Mouse (Mus musculus): Measurements from ENCODE around the gene Gm20823. TPM values are rescaled to one million over a fixed set of nuclear protein-coding genes. Genes with fewer than 3 reads are reported as not detected.
"Not testable (repeated sequence)": the region's sequence is repeated elsewhere in the genome, so short reads cannot be mapped to it uniquely, and the experiment has no call there.

The Gm20823 gene
- polyA plus RNA-seq (2015; fragmentation: Nextera tagmentation; extraction: Ambion mirVana): not detected in 2 replicates

GRCm38 (mm10) chrY:62464745-62465144, at the start of gene Gm20823:
Gm20823 (minus strand) TSS chrY:62464845.
- WGBS: no CpG with 5 or more reads among the region's 4 CpGs

More at GRCm38 (mm10) chrY:62464745-62465144, at the start of gene Gm20823:
- not testable (repeated sequence) for H3K36me3 ChIP-seq; H3K27me3 ChIP-seq; H3K27ac ChIP-seq; ATAC-seq (ENCODE audit: insufficient number of reproducible peaks, insufficient read depth, low FRiP score, low TSS enrichment, low read depth); H3K9ac ChIP-seq; H3K4me1 ChIP-seq; H3K4me3 ChIP-seq; H3K9me3 ChIP-seq; H3K4me2 ChIP-seq

Measured in embryonic facial prominence, embryonic 13.5 days (tissue).